Comparison of ENCODE assay signal across 23 mouse cellular contexts in the genomic region with DNA sequence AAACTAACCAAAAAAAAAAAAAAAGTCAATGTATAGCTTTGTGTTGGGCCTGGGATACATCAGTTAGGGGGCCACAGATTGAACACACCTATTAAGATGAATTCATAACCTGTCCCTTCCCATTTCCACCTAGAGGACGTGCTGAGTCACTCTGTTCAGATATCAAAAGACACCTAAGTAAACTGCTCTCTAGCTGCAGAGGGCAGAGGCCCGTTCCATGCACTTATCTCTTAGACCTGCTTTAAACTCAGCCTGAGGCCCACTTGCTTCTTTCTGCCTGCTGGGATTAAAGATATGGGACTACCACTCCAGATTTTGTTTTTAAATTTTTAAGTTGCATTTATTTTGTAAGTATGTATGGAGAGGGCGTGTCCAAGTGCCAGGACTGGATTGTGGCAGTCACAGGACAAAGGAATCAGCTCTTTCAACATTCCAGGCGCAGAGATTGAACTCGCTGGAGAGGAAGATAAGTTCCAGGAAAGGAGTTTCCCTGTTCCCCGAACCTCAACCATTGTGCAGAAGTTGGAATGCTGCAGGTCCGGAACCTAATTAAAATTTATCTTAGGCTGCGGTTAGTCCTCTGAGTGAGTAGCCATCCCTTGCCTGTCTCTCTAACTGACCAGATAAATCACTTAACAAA. TPM values are rescaled to one million over a fixed set of nuclear protein-coding genes. Genes with fewer than 3 reads are reported as not detected.
A peak's percentile ranks its signal among the peaks of the same experiment; 100 is the strongest.
DNase-seq lines count a peak whose midpoint lies in the region; ATAC-seq and TF ChIP-seq lines count a peak whose summit lies in the region.
"Had no signal": no experiment of that assay in that cellular context is flagged by ENCODE, and none has a peak within 500 bp of the region (broad histone marks: within the 10 kb centered on the region; RNA-seq: fewer than 3 reads in every experiment).

No protein-coding gene starts in this region.

- no peak overlapping the region for H3K4me3 ChIP-seq in heart, embryonic 10.5 days
- H3K4me3 ChIP-seq in heart, embryonic 12.5 days = no peak overlapping the region
- H3K4me3 ChIP-seq in lung, postnatal 0 days (ENCODE audit: low read depth, low read length) = no peak overlapping the region
- no peak overlapping the region for H3K4me3 ChIP-seq in lung, adult 2 months (replicated peaks; ENCODE audit: extremely low read depth, low read depth, low read length)
- H3K4me3 ChIP-seq in liver, embryonic 14.5 days (ENCODE audit: insufficient read depth in 1 of 2, low read depth in 2 of 2, low read length in 2 of 2) = no peak overlapping the region
- H3K4me3 ChIP-seq in stomach, postnatal 0 days (ENCODE audit: low read depth, low read length) = no peak overlapping the region
- H3K4me3 ChIP-seq: embryonic facial prominence, embryonic 10.5 days; hindbrain, embryonic 15.5 days; limb, embryonic 15.5 days had no signal

- H3K36me3 ChIP-seq in heart, embryonic 10.5 days = peaks cover 10% of the 10 kb centered on the region
- peaks cover 6% of the 10 kb centered on the region for H3K36me3 ChIP-seq in heart, embryonic 12.5 days
- H3K36me3 ChIP-seq in lung, postnatal 0 days (ENCODE audit: insufficient read depth, low read length) = peaks cover 3% of the 10 kb centered on the region; the same call in 1 of the 2 replicates
- no peaks in the 10 kb centered on the region for H3K36me3 ChIP-seq in liver, embryonic 14.5 days (replicated peaks; ENCODE audit: control insufficient read depth, insufficient read depth, low read depth)
- H3K36me3 ChIP-seq in stomach, postnatal 0 days (ENCODE audit: control insufficient read depth, insufficient read depth, low read length) = no peaks in the 10 kb centered on the region; the same call in 1 of the 2 replicates

- peaks cover 43% of the 10 kb centered on the region for H3K27me3 ChIP-seq in heart, embryonic 10.5 days (ENCODE audit: insufficient read depth, poor library complexity, severe bottlenecking)
- peaks cover 24% of the 10 kb centered on the region for H3K27me3 ChIP-seq in heart, embryonic 12.5 days (replicated peaks)
- no peaks in the 10 kb centered on the region for H3K27me3 ChIP-seq in lung, postnatal 0 days (replicated peaks; ENCODE audit: insufficient read depth, low read length)
- peaks cover 20% of the 10 kb centered on the region for H3K27me3 ChIP-seq in liver, embryonic 14.5 days (ENCODE audit: control insufficient read depth, insufficient read depth, low read length)
- H3K27me3 ChIP-seq in stomach, postnatal 0 days (ENCODE audit: control insufficient read depth, insufficient read depth, low read length) = no peaks in the 10 kb centered on the region

- no peak for ATAC-seq in heart, embryonic 12.5 days (ENCODE audit: insufficient number of reproducible peaks, low FRiP score)
- ATAC-seq in lung, postnatal 0 days = peak; percentile 27
- ATAC-seq in liver, embryonic 14.5 days (ENCODE audit: insufficient read depth) = no peak
- ATAC-seq in stomach, postnatal 0 days (ENCODE audit: low FRiP score, low TSS enrichment) = peak; percentile 47; the same call in 1 of the 2 replicates
- ATAC-seq in granulocyte monocyte progenitor cell, adult 5-6 weeks (replicated peaks; ENCODE audit: poor library complexity, severe bottlenecking) = no peak

- H3K4me2 ChIP-seq in heart, embryonic 12.5 days = no peak overlapping the region
- no peak overlapping the region for H3K4me2 ChIP-seq in lung, postnatal 0 days (replicated peaks; ENCODE audit: low read depth, low read length)
- H3K4me2 ChIP-seq in liver, embryonic 14.5 days (ENCODE audit: low read depth) = no peak overlapping the region
- H3K4me2 ChIP-seq in stomach, postnatal 0 days (replicated peaks; ENCODE audit: low read depth) = no peak overlapping the region
- H3K4me2 ChIP-seq: hindbrain, embryonic 15.5 days; limb, embryonic 15.5 days; midbrain, embryonic 11.5 days had no signal

- 25% methylated on average over 8 of the region's 8 CpGs for WGBS in heart, embryonic 10.5 days
- 22% methylated on average over 8 of the region's 8 CpGs for WGBS in heart, embryonic 12.5 days
- 38% methylated on average over 8 of the region's 8 CpGs for WGBS in lung, postnatal 0 days
- 35% methylated on average over 8 of the region's 8 CpGs for WGBS in lung, adult 2 months
- 41% methylated on average over 8 of the region's 8 CpGs for WGBS in liver, embryonic 14.5 days (ENCODE audit: insufficient replicate concordance)
- WGBS in stomach, postnatal 0 days = 54% methylated on average over 8 of the region's 8 CpGs

- TF ChIP-seq POLR2A in lung, adult 2 months (IDR thresholded peaks at IDR 0.05; ENCODE audit: borderline replicate concordance, extremely low read depth, low read depth, low read length) = no peak

- DNase-seq in heart, embryonic 10.5 days (ENCODE audit: low spot score) = no peak
- DNase-seq in lung, postnatal 0 days (ENCODE audit: low spot score) = peak; percentile 69
- DNase-seq in lung, adult 2 months = no peak
- DNase-seq in liver, embryonic 14.5 days (ENCODE audit: low read depth in 3 of 3, low spot score in 3 of 3) = no peak
- peak; percentile 41 for DNase-seq in stomach, postnatal 0 days (ENCODE audit: low spot score)
- no peak for DNase-seq in left cerebral cortex, adult 11 months (ENCODE audit: low spot score)
- DNase-seq: cerebellum, adult 2 months; heart, postnatal 4 days; kidney, adult 18-20 months; layer of hippocampus, postnatal 36 days; right cerebral cortex, postnatal 4 days; thymus, adult 18-20 months; thymus, postnatal 4 days had no signal

- peaks cover 23% of the 10 kb centered on the region for H3K4me1 ChIP-seq in heart, embryonic 10.5 days
- peaks cover 22% of the 10 kb centered on the region for H3K4me1 ChIP-seq in heart, embryonic 12.5 days (replicated peaks)
- peaks cover 6% of the 10 kb centered on the region; the same call in 1 of the 2 replicates for H3K4me1 ChIP-seq in lung, postnatal 0 days (ENCODE audit: insufficient read depth, low read depth, low read length)
- peaks cover 30% of the 10 kb centered on the region for H3K4me1 ChIP-seq in lung, adult 2 months (ENCODE audit: control insufficient read depth, insufficient read depth, low read length)
- H3K4me1 ChIP-seq in liver, embryonic 14.5 days (replicated peaks; ENCODE audit: control insufficient read depth in 2 of 2, insufficient read depth in 2 of 2, low read length in 1 of 2) = peaks cover 0 to 9% of the 10 kb centered on the region in 2 experiments; a peak in 2 of 4 replicates
- H3K4me1 ChIP-seq in stomach, postnatal 0 days (replicated peaks; ENCODE audit: control insufficient read depth, insufficient read depth) = 0 out of 2 replicates have a peak, but pooled peaks cover 4% of the 10 kb centered on the region

- TF ChIP-seq EP300 in lung, postnatal 0 days (IDR thresholded peaks at IDR 0.05) = peak; percentile 65; the same call in 1 of the 2 replicates
- TF ChIP-seq EP300 in liver, embryonic 14.5 days (IDR thresholded peaks at IDR 0.05; ENCODE audit: low read depth) = peak; percentile 38
- peak; percentile 88 for TF ChIP-seq EP300 in stomach, postnatal 0 days (optimal IDR thresholded peaks at IDR 0.05)

- H3K9me3 ChIP-seq in heart, embryonic 10.5 days = no peaks in the 10 kb centered on the region
- no peaks in the 10 kb centered on the region for H3K9me3 ChIP-seq in heart, embryonic 12.5 days (replicated peaks)
- no peaks in the 10 kb centered on the region for H3K9me3 ChIP-seq in lung, postnatal 0 days (ENCODE audit: low read length)
- no peaks in the 10 kb centered on the region for H3K9me3 ChIP-seq in liver, embryonic 14.5 days (ENCODE audit: control insufficient read depth, low read length)
- H3K9me3 ChIP-seq in stomach, postnatal 0 days (ENCODE audit: control insufficient read depth, low read length) = no peaks in the 10 kb centered on the region
- H3K9me3 ChIP-seq: embryonic facial prominence, embryonic 10.5 days; G1E; hindbrain, embryonic 15.5 days; limb, embryonic 15.5 days had no signal

- TF ChIP-seq CTCF in lung, postnatal 0 days (IDR thresholded peaks at IDR 0.05) = no peak
- TF ChIP-seq CTCF in lung, adult 2 months (IDR thresholded peaks at IDR 0.05; ENCODE audit: insufficient read depth, low read length) = no peak
- no peak for TF ChIP-seq CTCF in liver, embryonic 14.5 days (IDR thresholded peaks at IDR 0.05; ENCODE audit: low read depth)
- TF ChIP-seq CTCF in stomach, postnatal 0 days (IDR thresholded peaks at IDR 0.05; ENCODE audit: low read depth) = no peak

- H3K27ac ChIP-seq in heart, embryonic 10.5 days = peak overlapping the region; percentile 6; the same call in 1 of the 2 replicates
- H3K27ac ChIP-seq in heart, embryonic 12.5 days (ENCODE audit: poor library complexity, severe bottlenecking) = no peak overlapping the region
- no peak overlapping the region for H3K27ac ChIP-seq in lung, postnatal 0 days (ENCODE audit: low read length)
- no peak overlapping the region for H3K27ac ChIP-seq in liver, embryonic 14.5 days
- peak overlapping the region; percentile 36; the same call in 1 of the 2 replicates for H3K27ac ChIP-seq in stomach, postnatal 0 days (replicated peaks)
- H3K27ac ChIP-seq: embryonic facial prominence, embryonic 10.5 days; hindbrain, embryonic 15.5 days; kidney, postnatal 0 days; limb, embryonic 15.5 days had no signal

- no peak overlapping the region for H3K9ac ChIP-seq in heart, embryonic 12.5 days
- no peak overlapping the region for H3K9ac ChIP-seq in lung, postnatal 0 days (replicated peaks; ENCODE audit: low read depth)
- no peak overlapping the region for H3K9ac ChIP-seq in liver, embryonic 14.5 days (replicated peaks)
- H3K9ac ChIP-seq in stomach, postnatal 0 days (ENCODE audit: low read length) = no peak overlapping the region
- H3K9ac ChIP-seq: hindbrain, embryonic 15.5 days; limb, embryonic 15.5 days had no signal

RNA-seq across cellular contexts. Expression of a gene that starts 5.5 kb away (rescaled TPM):
- polyA plus RNA-seq in heart, embryonic 10.5 days (2016; fragmentation: Nextera tagmentation; extraction: Ambion mirVana) = not detected in 2 replicates
- polyA plus RNA-seq in heart, embryonic 12.5 days (2016; fragmentation: Nextera tagmentation; extraction: Ambion mirVana) = not detected in 2 replicates
- 0.12 and 0.15 TPM in 2 replicates for polyA plus RNA-seq in lung, postnatal 0 days (2015; fragmentation: Nextera tagmentation; extraction: Ambion mirVana)
- polyA plus RNA-seq in lung, adult 2 months (2012; rRNA removed) = 6.0 and 6.4 TPM in 2 replicates
- polyA plus RNA-seq in liver, embryonic 14.5 days (2012; rRNA removed) = 0.29 and 0.45 TPM in 2 replicates
- polyA plus RNA-seq in liver, embryonic 14.5 days (2014; fragmentation: Nextera tagmentation; extraction: Ambion mirVana) = 0.06 and 0.08 TPM in 2 replicates
- polyA plus RNA-seq in stomach, postnatal 0 days (2015; fragmentation: Nextera tagmentation; extraction: Ambion mirVana) = 0.05 and 0.07 TPM in 2 replicates
- 1.7 and 2.3 TPM in 2 replicates for total RNA-seq in granulocyte monocyte progenitor cell, adult 5-6 weeks (2014; fragmentation: Nextera tagmentation)
- total RNA-seq in granulocyte monocyte progenitor cell, adult 5-6 weeks (2017) = 0.30 and 0.46 TPM in 2 replicates
- polyA plus RNA-seq: embryonic facial prominence, embryonic 10.5 days; forebrain, embryonic 11.5 days; G1E; midbrain, embryonic 11.5 days; neural tube, embryonic 11.5 days had no signal

RNA-seq across cellular contexts. Expression of a gene that starts 20.5 kb away (rescaled TPM):
- 96.9 and 120 TPM in 2 replicates for polyA plus RNA-seq in heart, embryonic 10.5 days (2016; fragmentation: Nextera tagmentation; extraction: Ambion mirVana)
- polyA plus RNA-seq in heart, embryonic 12.5 days (2016; fragmentation: Nextera tagmentation; extraction: Ambion mirVana) = 129 and 133 TPM in 2 replicates
- 292 and 310 TPM in 2 replicates for polyA plus RNA-seq in lung, postnatal 0 days (2015; fragmentation: Nextera tagmentation; extraction: Ambion mirVana)
- polyA plus RNA-seq in lung, adult 2 months (2012; rRNA removed) = 443 and 458 TPM in 2 replicates
- 29.2 and 29.8 TPM in 2 replicates for polyA plus RNA-seq in liver, embryonic 14.5 days (2012; rRNA removed)
- 36.9 and 43.6 TPM in 2 replicates for polyA plus RNA-seq in liver, embryonic 14.5 days (2014; fragmentation: Nextera tagmentation; extraction: Ambion mirVana)
- 145 and 152 TPM in 2 replicates for polyA plus RNA-seq in stomach, postnatal 0 days (2015; fragmentation: Nextera tagmentation; extraction: Ambion mirVana)
- total RNA-seq in granulocyte monocyte progenitor cell, adult 5-6 weeks (2014; fragmentation: Nextera tagmentation) = 613 and 665 TPM in 2 replicates
- 822 and 987 TPM in 2 replicates for total RNA-seq in granulocyte monocyte progenitor cell, adult 5-6 weeks (2017)

RNA-seq across cellular contexts. Expression of a gene that starts 25.0 kb away (rescaled TPM):
- polyA plus RNA-seq in heart, embryonic 10.5 days (2016; fragmentation: Nextera tagmentation; extraction: Ambion mirVana) = 70.5 and 77.2 TPM in 2 replicates
- polyA plus RNA-seq in heart, embryonic 12.5 days (2016; fragmentation: Nextera tagmentation; extraction: Ambion mirVana) = 52.9 and 53.9 TPM in 2 replicates
- polyA plus RNA-seq in lung, postnatal 0 days (2015; fragmentation: Nextera tagmentation; extraction: Ambion mirVana) = 64.2 and 64.6 TPM in 2 replicates
- polyA plus RNA-seq in lung, adult 2 months (2012; rRNA removed) = 60.9 and 69.0 TPM in 2 replicates
- polyA plus RNA-seq in liver, embryonic 14.5 days (2012; rRNA removed) = 14.3 and 14.9 TPM in 2 replicates
- polyA plus RNA-seq in liver, embryonic 14.5 days (2014; fragmentation: Nextera tagmentation; extraction: Ambion mirVana) = 18.7 and 19.7 TPM in 2 replicates
- polyA plus RNA-seq in stomach, postnatal 0 days (2015; fragmentation: Nextera tagmentation; extraction: Ambion mirVana) = 27.1 and 27.7 TPM in 2 replicates
- 79.7 and 84.8 TPM in 2 replicates for total RNA-seq in granulocyte monocyte progenitor cell, adult 5-6 weeks (2014; fragmentation: Nextera tagmentation)
- 81.4 and 87.5 TPM in 2 replicates for total RNA-seq in granulocyte monocyte progenitor cell, adult 5-6 weeks (2017)

RNA-seq across cellular contexts. Expression of a gene that starts 28.4 kb away (rescaled TPM):
- polyA plus RNA-seq in heart, embryonic 10.5 days (2016; fragmentation: Nextera tagmentation; extraction: Ambion mirVana) = 36.4 and 45.0 TPM in 2 replicates
- polyA plus RNA-seq in heart, embryonic 12.5 days (2016; fragmentation: Nextera tagmentation; extraction: Ambion mirVana) = 30.7 and 34.1 TPM in 2 replicates
- polyA plus RNA-seq in lung, postnatal 0 days (2015; fragmentation: Nextera tagmentation; extraction: Ambion mirVana) = 33.4 and 37.2 TPM in 2 replicates
- polyA plus RNA-seq in lung, adult 2 months (2012; rRNA removed) = 60.7 and 67.3 TPM in 2 replicates
- polyA plus RNA-seq in liver, embryonic 14.5 days (2012; rRNA removed) = 7.2 and 10.0 TPM in 2 replicates
- polyA plus RNA-seq in liver, embryonic 14.5 days (2014; fragmentation: Nextera tagmentation; extraction: Ambion mirVana) = 5.4 and 5.9 TPM in 2 replicates
- polyA plus RNA-seq in stomach, postnatal 0 days (2015; fragmentation: Nextera tagmentation; extraction: Ambion mirVana) = 15.2 and 16.5 TPM in 2 replicates
- total RNA-seq in granulocyte monocyte progenitor cell, adult 5-6 weeks (2014; fragmentation: Nextera tagmentation) = 34.1 and 42.6 TPM in 2 replicates
- total RNA-seq in granulocyte monocyte progenitor cell, adult 5-6 weeks (2017) = 12.5 and 23.4 TPM in 2 replicates

RNA-seq across cellular contexts. Expression of a gene that starts 53.0 kb away (rescaled TPM):
- 36.5 and 42.3 TPM in 2 replicates for polyA plus RNA-seq in heart, embryonic 10.5 days (2016; fragmentation: Nextera tagmentation; extraction: Ambion mirVana)
- polyA plus RNA-seq in heart, embryonic 12.5 days (2016; fragmentation: Nextera tagmentation; extraction: Ambion mirVana) = 27.8 and 30.0 TPM in 2 replicates
- 9.7 and 9.9 TPM in 2 replicates for polyA plus RNA-seq in lung, postnatal 0 days (2015; fragmentation: Nextera tagmentation; extraction: Ambion mirVana)
- 5.7 and 7.9 TPM in 2 replicates for polyA plus RNA-seq in lung, adult 2 months (2012; rRNA removed)
- polyA plus RNA-seq in liver, embryonic 14.5 days (2012; rRNA removed) = 17.8 and 18.5 TPM in 2 replicates
- 21.4 and 23.7 TPM in 2 replicates for polyA plus RNA-seq in liver, embryonic 14.5 days (2014; fragmentation: Nextera tagmentation; extraction: Ambion mirVana)
- polyA plus RNA-seq in stomach, postnatal 0 days (2015; fragmentation: Nextera tagmentation; extraction: Ambion mirVana) = 13.0 and 13.3 TPM in 2 replicates
- total RNA-seq in granulocyte monocyte progenitor cell, adult 5-6 weeks (2014; fragmentation: Nextera tagmentation) = 42.4 and 49.8 TPM in 2 replicates
- total RNA-seq in granulocyte monocyte progenitor cell, adult 5-6 weeks (2017) = 20.4 and 30.3 TPM in 2 replicates

Comparison
In these comparisons a context has a peak if more than half of its experiments do, and no peak if none do; other contexts are left out.
1. DNase-seq: peak in lung, postnatal 0 days (single experiment) and stomach, postnatal 0 days (single experiment); none in heart, embryonic 10.5 days (single experiment), lung, adult 2 months (single experiment), liver, embryonic 14.5 days (0 of 3) and left cerebral cortex, adult 11 months (single experiment).
2. H3K27ac ChIP-seq: peak in heart, embryonic 10.5 days (single experiment) and stomach, postnatal 0 days (single experiment); none in heart, embryonic 12.5 days (single experiment), lung, postnatal 0 days (single experiment) and liver, embryonic 14.5 days (single experiment).
3. ATAC-seq: peak in lung, postnatal 0 days (single experiment) and stomach, postnatal 0 days (single experiment); none in heart, embryonic 12.5 days (single experiment), liver, embryonic 14.5 days (single experiment) and granulocyte monocyte progenitor cell, adult 5-6 weeks (single experiment).